Mouse (Mus musculus) CH12.LX (cell line): ENCODE results near the gene Cr2. TPM values are rescaled to one million over a fixed set of nuclear protein-coding genes. Genes with fewer than 3 reads are reported as not detected.
"Not testable (repeated sequence)": the region's sequence is repeated elsewhere in the genome, so short reads cannot be mapped to it uniquely, and the experiment has no call there.

Experiments used
- DNase-seq: peaks from one replicate; pipeline ENCODE4 v3.0.0-alpha.2; 2013; ENCODE audit errors: extremely low read depth
- H3K27ac ChIP-seq: 2 replicates; pipeline ENCODE4 v1.5.1; 2012; ENCODE audit warnings: low read depth, mild to moderate bottlenecking, control low read depth, moderate library complexity; ENCODE audit not compliant: insufficient read depth
- H3K27me3 ChIP-seq: replicated peaks from 2 replicates; pipeline ENCODE3; 2012; ENCODE audit warnings: inconsistent platforms
- H3K36me3 ChIP-seq, 2 experiments: replicated peaks in 1 of 2; 2 replicates each; pipeline versions ENCODE3 to v1.6.1; 2012; ENCODE audit warnings: inconsistent platforms in 1 of 2, low read length in 1 of 2, mild to moderate bottlenecking in 1 of 2, mixed read lengths in 1 of 2, moderate library complexity in 1 of 2; ENCODE audit not compliant: control insufficient read depth in 1 of 2, insufficient read depth in 1 of 2
- H3K4me1 ChIP-seq, 2 experiments: 2 replicates each; pipeline ENCODE4 v1.6.1; 2012; ENCODE audit warnings: inconsistent platforms in 1 of 2, moderate library complexity in 1 of 2; ENCODE audit not compliant: insufficient read depth in 2 of 2, control insufficient read depth in 1 of 2
- H3K4me2 ChIP-seq: 2 replicates; pipeline ENCODE4 v1.6.1; 2012; ENCODE audit warnings: low read depth, mild to moderate bottlenecking, control low read depth; ENCODE audit not compliant: poor library complexity, insufficient read depth, severe bottlenecking
- H3K4me3 ChIP-seq, 3 experiments: fragments of 150-350 bp in 1 of 3; sonication (generic) in 1 of 3; replicated peaks in 1 of 3; 2 replicates each; pipeline versions ENCODE3 to v1.5.1; 2011 to 2012; ENCODE audit warnings: low read depth in 2 of 3, low read length in 2 of 3, mild to moderate bottlenecking in 2 of 3, moderate library complexity in 2 of 3, control low read depth in 1 of 3, improper control_type of control experiment in 1 of 3, inconsistent platforms in 1 of 3, mixed read lengths in 1 of 3; ENCODE audit not compliant: poor library complexity in 1 of 3
- H3K79me2 ChIP-seq: replicated peaks from 2 replicates; pipeline ENCODE4 v1.6.1; 2012; ENCODE audit warnings: mild to moderate bottlenecking, moderate library complexity; ENCODE audit not compliant: control insufficient read depth, poor library complexity, insufficient read depth, severe bottlenecking; ENCODE audit errors: extremely low read depth
- H3K9ac ChIP-seq: 2 replicates; pipeline ENCODE4 v1.6.1; 2012; ENCODE audit warnings: low read depth, mild to moderate bottlenecking, control low read depth, moderate library complexity; ENCODE audit not compliant: insufficient read depth
- H3K9me3 ChIP-seq: replicated peaks from 2 replicates; pipeline ENCODE3; 2012; ENCODE audit warnings: low read length, inconsistent platforms, mixed read lengths
- EP300 ChIP-seq: IDR thresholded peaks from 2 replicates; pipeline ENCODE4 v1.6.1; 2011; ENCODE audit warnings: low read length, improper control_type of control experiment
- GABPA ChIP-seq: IDR thresholded peaks from 2 replicates; pipeline ENCODE4 v1.6.1; 2012; ENCODE audit warnings: low read depth, low read length, improper control_type of control experiment, inconsistent platforms; ENCODE audit not compliant: insufficient replicate concordance
- HCFC1 ChIP-seq: IDR thresholded peaks from 2 replicates; pipeline ENCODE4 v1.6.1; 2012; ENCODE audit warnings: low read depth, mild to moderate bottlenecking, inconsistent platforms, low read length, improper control_type of control experiment
- IRF4 ChIP-seq: IDR thresholded peaks from 2 replicates; pipeline ENCODE4 v1.6.1; 2014; ENCODE audit warnings: low read depth, mild to moderate bottlenecking, inconsistent platforms, low read length, improper control_type of control experiment
- NRF1 ChIP-seq: IDR thresholded peaks from 2 replicates; pipeline ENCODE4 v1.6.1; 2014; ENCODE audit warnings: low read depth, mild to moderate bottlenecking, inconsistent platforms, low read length, improper control_type of control experiment, moderate library complexity
- POLR2AphosphoS2 ChIP-seq: IDR thresholded peaks from 2 replicates; pipeline ENCODE4 v1.6.1; 2011; ENCODE audit warnings: low read depth, low read length, improper control_type of control experiment
- RAD21 ChIP-seq: IDR thresholded peaks from 2 replicates; pipeline ENCODE4 v1.6.1; 2011; ENCODE audit warnings: low read depth, mild to moderate bottlenecking, low read length, improper control_type of control experiment, moderate library complexity
- SMC3 ChIP-seq: IDR thresholded peaks from 2 replicates; pipeline ENCODE4 v1.6.1; 2011; ENCODE audit warnings: low read depth, low read length, improper control_type of control experiment
- TBP ChIP-seq: conservative IDR thresholded peaks from 2 replicates; pipeline ENCODE4 v1.6.1; 2011; ENCODE audit warnings: low read depth, low read length, improper control_type of control experiment
- UBTF ChIP-seq: IDR thresholded peaks from 2 replicates; pipeline ENCODE4 v1.6.1; 2012; ENCODE audit warnings: low read depth, mild to moderate bottlenecking, inconsistent platforms, low read length, improper control_type of control experiment, moderate library complexity
- ZMIZ1 ChIP-seq: IDR thresholded peaks from 2 replicates; pipeline ENCODE4 v1.6.1; 2012; ENCODE audit warnings: low read depth, mild to moderate bottlenecking, inconsistent platforms, low read length, improper control_type of control experiment
- dilution Hi-C: fragments of 300-500 bp; cut with MboI; formaldehyde crosslinking; loops from 2 replicates; pipeline ENCODE4 v1.14.3; 2020; ENCODE audit warnings: low sequenced_read_pairs; ENCODE audit not compliant: extremely low pct_unique_long_range_greater_than_20kb, extremely low pct_ligation_motif_present
- in situ Hi-C: fragments of 300-500 bp; cut with MboI; formaldehyde crosslinking; loops from 3 replicates; pipeline ENCODE4 v1.14.3; 2019; ENCODE audit warnings: low sequenced_read_pairs, low pct_ligation_motif_present, low pct_unique_long_range_greater_than_20kb, mixed read lengths
- polyA plus RNA-seq: library from polyadenylated mRNA; unstranded; fragments of >175 nt; gene quantifications from 2 replicates; pipeline ENCODE4 v1.2.1, GENCODE M21; 2012; ENCODE audit warnings: low read depth; ENCODE audit not compliant: insufficient read length
- total RNA-seq, 2 experiments: library from RNA; depleted of rRNA; stranded (reverse); fragments of 300-350 nt in 1 of 2; fragments of >200 nt in 1 of 2; gene quantifications; 2 replicates each; pipeline ENCODE4 v1.2.3; 2012 to 2014

Gene Cr2
- total and polyA plus RNA-seq, 3 experiments, result 0.08 to 3.0 (median 0.62) TPM

- no peak overlapping the region for H3K4me3 ChIP-seq
- no peaks in the 10 kb centered on the region for H3K4me1 ChIP-seq
- H3K27me3 ChIP-seq, result no peaks in the 10 kb centered on the region
- dilution Hi-C loops, result no loop called here
- DNase-seq, result no peak
- no peaks in the 10 kb centered on the region for H3K79me2 ChIP-seq
- TF ChIP-seq RAD21 (no peak), GABPA (no peak), TBP (no peak), HCFC1 (no peak), UBTF (no peak), NRF1 (no peak), POLR2AphosphoS2 (no peak), ZMIZ1 (no peak), SMC3 (no peak)
- no peak overlapping the region for H3K9ac ChIP-seq
- no peak overlapping the region for H3K27ac ChIP-seq
- no peaks in the 10 kb centered on the region for H3K36me3 ChIP-seq
- in situ Hi-C loops, result no loop called here
- no peak overlapping the region for H3K4me2 ChIP-seq
- H3K9me3 ChIP-seq, result no peaks in the 10 kb centered on the region
Measured at GRCm38 (mm10) chr1:195221781-195222180, 45.3 kb upstream of the Cr2 start.

GRCm38 (mm10) chr1:195212851-195213250 lies 36.3 kb upstream of the Cr2 start:
- H3K27me3 ChIP-seq, H3K4me2 ChIP-seq, H3K9me3 ChIP-seq, H3K27ac ChIP-seq, DNase-seq, H3K36me3 ChIP-seq, H3K4me3 ChIP-seq, H3K9ac ChIP-seq, H3K79me2 ChIP-seq, in situ Hi-C loops, dilution Hi-C loops: not testable (repeated sequence)
- peaks cover 0 to 16% of the 10 kb centered on the region in 2 experiments; a peak in 1 of 4 replicates for H3K4me1 ChIP-seq

DNA sequence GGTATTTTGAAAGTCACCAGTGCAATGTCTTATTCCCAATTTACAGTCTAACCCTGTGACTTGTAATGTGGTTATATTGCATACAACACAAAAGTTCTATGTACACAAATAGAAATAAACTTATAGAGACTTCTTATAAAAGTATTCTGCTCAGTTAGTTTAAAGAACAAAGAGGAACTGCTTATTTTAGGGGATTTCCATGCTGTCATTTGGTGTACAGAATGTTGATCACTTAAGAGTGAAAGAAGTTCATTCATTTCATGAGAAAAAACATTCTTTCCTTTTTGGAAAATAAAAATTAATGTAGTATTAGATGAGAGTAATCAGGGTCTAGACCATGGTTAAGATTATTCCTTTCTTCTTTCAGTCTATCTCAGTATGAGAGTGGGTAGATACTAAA lies 8.2 kb upstream of the Cr2 start:
- Histone ChIP-seq H3K79me2 (no peaks in the 10 kb centered on the region), H3K4me2 (no peak overlapping the region), H3K9me3 (no peaks in the 10 kb centered on the region), H3K9ac (no peak overlapping the region), H3K36me3 (no peaks in the 10 kb centered on the region), H3K4me3 (no peak overlapping the region), H3K27me3 (no peaks in the 10 kb centered on the region), H3K27ac (no peak overlapping the region), H3K4me1 (peaks cover 2 to 13% of the 10 kb centered on the region in 2 experiments; a peak in 2 of 4 replicates)
- DNase-seq, result no peak
- dilution Hi-C loops (no loop called here), in situ Hi-C loops (no loop called here)
- TF ChIP-seq IRF4 (no peak), EP300 (peak; percentile 31; the same call in 1 of the 2 replicates)
